Mouse (Mus musculus) intestine, embryonic 16.5 days (tissue): ENCODE results near the gene Mgat5. TPM values are rescaled to one million over a fixed set of nuclear protein-coding genes. Genes with fewer than 3 reads are reported as not detected.

Source experiments
- ATAC-seq: fragments of 200-750 bp; cut with Nextera tagmentation; 2 replicates; pipeline ENCODE4 v1.8.0; 2017; ENCODE audit warnings: moderate TSS enrichment, moderate library complexity
- H3K27ac ChIP-seq: fragments of 300-500 bp; sonication (generic); 2 replicates; pipeline ENCODE4 v1.5.1; 2014; ENCODE audit warnings: mild to moderate bottlenecking, low read length
- H3K27me3 ChIP-seq: fragments of 300-500 bp; sonication (generic); replicated peaks from 2 replicates; pipeline ENCODE4 v1.6.1; 2014; ENCODE audit warnings: low read length, control low read depth, mixed read lengths; ENCODE audit not compliant: control insufficient read depth, insufficient read depth
- H3K36me3 ChIP-seq: fragments of 300-500 bp; sonication (generic); 2 replicates; pipeline ENCODE4 v1.6.1; 2014; ENCODE audit warnings: low read length, control low read depth; ENCODE audit not compliant: control insufficient read depth, insufficient read depth
- H3K4me1 ChIP-seq: fragments of 300-500 bp; sonication (generic); 2 replicates; pipeline ENCODE4 v1.6.1; 2014; ENCODE audit warnings: low read length, control low read depth, mixed read lengths; ENCODE audit not compliant: control insufficient read depth, insufficient read depth
- H3K4me2 ChIP-seq: fragments of 300-500 bp; sonication (generic); 2 replicates; pipeline ENCODE4 v1.6.1; 2014; ENCODE audit warnings: low read depth, low read length, control low read depth
- H3K4me3 ChIP-seq: fragments of 300-500 bp; sonication (generic); 2 replicates; pipeline ENCODE4 v1.5.1; 2014; ENCODE audit warnings: mild to moderate bottlenecking, low read length
- H3K9ac ChIP-seq: fragments of 300-500 bp; sonication (generic); 2 replicates; pipeline ENCODE4 v1.6.1; 2014; ENCODE audit warnings: low read depth, low read length
- H3K9me3 ChIP-seq: fragments of 300-500 bp; sonication (generic); 2 replicates; pipeline ENCODE4 v1.6.1; 2016; ENCODE audit warnings: low read length, control low read depth; ENCODE audit not compliant: control insufficient read depth
- WGBS: fragments of 180-500 bp; shearing (Covaris S2); extraction: QIAGEN DNeasy Blood & Tissue Kit; methylation state at CpG from one replicate; pipeline ENCODE4 v1.1.7; 2014; 5-methylcytosine and 5-hydroxymethylcytosine counted together
- polyA plus RNA-seq: library from polyadenylated mRNA; unstranded; fragments of >200 nt; fragmentation: Nextera tagmentation; extraction: Ambion mirVana; gene quantifications from 2 replicates; pipeline ENCODE4 v1.2.1, GENCODE M21; 2015

Mgat5 gene
- polyA plus RNA-seq, 1 experiment from 2014 or later: 5.9 TPM

- H3K9ac ChIP-seq: no peak overlapping the region
- peak; percentile 57 for ATAC-seq
- H3K4me1 ChIP-seq: peaks cover 3% of the 10 kb centered on the region; the same call in 1 of the 2 replicates
- no peaks in the 10 kb centered on the region for H3K9me3 ChIP-seq
- no peaks in the 10 kb centered on the region for H3K27me3 ChIP-seq
- H3K36me3 ChIP-seq: no peaks in the 10 kb centered on the region
- no peak overlapping the region for H3K4me3 ChIP-seq
- WGBS: 42% methylated on average over 5 of the region's 5 CpGs
- no peak overlapping the region for H3K27ac ChIP-seq
- no peak overlapping the region for H3K4me2 ChIP-seq
Observed at GRCm38 (mm10) chr1:127409512-127409911, 204.7 kb downstream of the Mgat5 start.

GRCm38 (mm10) chr1:127414500-127414899 is 209.7 kb downstream of the Mgat5 start:
- H3K4me2 ChIP-seq: no peak overlapping the region
- no peaks in the 10 kb centered on the region for H3K9me3 ChIP-seq
- H3K4me1 ChIP-seq: peaks cover 4% of the 10 kb centered on the region
- H3K27ac ChIP-seq: no peak overlapping the region
- H3K36me3 ChIP-seq: no peaks in the 10 kb centered on the region; the same call in 1 of the 2 replicates
- 71% methylated on average over 7 of the region's 7 CpGs for WGBS
- H3K27me3 ChIP-seq: no peaks in the 10 kb centered on the region
- no peak overlapping the region for H3K9ac ChIP-seq
- ATAC-seq: no peak
- H3K4me3 ChIP-seq: no peak overlapping the region

GRCm38 (mm10) chr1:127415896-127416295 is 211.1 kb downstream of the Mgat5 start:
- Histone ChIP-seq H3K4me3 (no peak overlapping the region), H3K36me3 (no peaks in the 10 kb centered on the region; the same call in 1 of the 2 replicates), H3K9me3 (no peaks in the 10 kb centered on the region), H3K9ac (no peak overlapping the region), H3K4me1 (peaks cover 8% of the 10 kb centered on the region; the same call in 1 of the 2 replicates), H3K27ac (no peak overlapping the region), H3K4me2 (no peak overlapping the region), H3K27me3 (no peaks in the 10 kb centered on the region)
- no peak for ATAC-seq
- 84% methylated on average over 1 of the region's 1 CpGs for WGBS

GRCm38 (mm10) chr1:127416971-127417370 is 212.2 kb downstream of the Mgat5 start:
- H3K27me3 ChIP-seq: no peaks in the 10 kb centered on the region
- H3K4me3 ChIP-seq: no peak overlapping the region
- ATAC-seq: no peak
- H3K9ac ChIP-seq: no peak overlapping the region
- 76% methylated on average over 1 of the region's 1 CpGs for WGBS
- H3K4me1 ChIP-seq: peaks cover 10% of the 10 kb centered on the region; the same call in 1 of the 2 replicates
- H3K9me3 ChIP-seq: no peaks in the 10 kb centered on the region
- H3K27ac ChIP-seq: no peak overlapping the region
- no peak overlapping the region for H3K4me2 ChIP-seq
- no peaks in the 10 kb centered on the region; the same call in 1 of the 2 replicates for H3K36me3 ChIP-seq

- no peak overlapping the region for H3K27ac ChIP-seq
- no peaks in the 10 kb centered on the region for H3K27me3 ChIP-seq
- H3K9me3 ChIP-seq: no peaks in the 10 kb centered on the region
- peaks cover 10% of the 10 kb centered on the region; the same call in 1 of the 2 replicates for H3K4me1 ChIP-seq
- no peak overlapping the region for H3K4me3 ChIP-seq
- H3K36me3 ChIP-seq: no peaks in the 10 kb centered on the region; the same call in 1 of the 2 replicates
- peak; percentile 32 for ATAC-seq
- H3K9ac ChIP-seq: no peak overlapping the region
- 77% methylated on average over 4 of the region's 4 CpGs for WGBS
- H3K4me2 ChIP-seq: no peak overlapping the region
Observed at GRCm38 (mm10) chr1:127418916-127419575, 214.2 kb downstream of the Mgat5 start.

- Histone ChIP-seq H3K9ac (no peak overlapping the region), H3K4me2 (no peak overlapping the region), H3K9me3 (no peaks in the 10 kb centered on the region), H3K27me3 (no peaks in the 10 kb centered on the region), H3K4me3 (no peak overlapping the region), H3K27ac (no peak overlapping the region), H3K4me1 (peaks cover 10% of the 10 kb centered on the region; the same call in 1 of the 2 replicates), H3K36me3 (no peaks in the 10 kb centered on the region; the same call in 1 of the 2 replicates)
- ATAC-seq: 0 out of 2 replicates have a peak, but pooled peaks have one; percentile 45
- WGBS: 59% methylated on average over 7 of the region's 7 CpGs
Observed at GRCm38 (mm10) chr1:127419581-127419980, 214.8 kb downstream of the Mgat5 start.

GRCm38 (mm10) chr1:127420383-127420782 is 215.6 kb downstream of the Mgat5 start:
- peak overlapping the region; percentile 60; the same call in 1 of the 2 replicates for H3K27ac ChIP-seq
- no peak overlapping the region for H3K4me3 ChIP-seq
- WGBS: 53% methylated on average over 13 of the region's 13 CpGs
- no peak overlapping the region for H3K4me2 ChIP-seq
- ATAC-seq: peak; percentile 57
- H3K9me3 ChIP-seq: no peaks in the 10 kb centered on the region
- H3K4me1 ChIP-seq: peaks cover 15% of the 10 kb centered on the region
- no peaks in the 10 kb centered on the region for H3K36me3 ChIP-seq
- no peak overlapping the region for H3K9ac ChIP-seq
- H3K27me3 ChIP-seq: no peaks in the 10 kb centered on the region

- H3K4me2 ChIP-seq: no peak overlapping the region
Observed at GRCm38 (mm10) chr1:127420795-127421194, 216.0 kb downstream of the Mgat5 start.

GRCm38 (mm10) chr1:127422565-127422964 is 217.8 kb downstream of the Mgat5 start:
- no peak for ATAC-seq
- no peaks in the 10 kb centered on the region for H3K36me3 ChIP-seq
- no peaks in the 10 kb centered on the region for H3K27me3 ChIP-seq
- 61% methylated on average over 4 of the region's 4 CpGs for WGBS
- no peak overlapping the region for H3K27ac ChIP-seq
- H3K9me3 ChIP-seq: no peaks in the 10 kb centered on the region
- peaks cover 15% of the 10 kb centered on the region for H3K4me1 ChIP-seq
- H3K4me3 ChIP-seq: no peak overlapping the region
- no peak overlapping the region for H3K4me2 ChIP-seq
- H3K9ac ChIP-seq: no peak overlapping the region

More at GRCm38 (mm10) chr1:127420795-127421194, 216.0 kb downstream of the Mgat5 start:
- H3K9ac ChIP-seq: no peak overlapping the region
- H3K4me1 ChIP-seq: peaks cover 15% of the 10 kb centered on the region
- no peaks in the 10 kb centered on the region for H3K36me3 ChIP-seq
- H3K4me3 ChIP-seq: no peak overlapping the region
- WGBS: 76% methylated on average over 15 of the region's 15 CpGs
- peak; percentile 65 for ATAC-seq
- H3K27ac ChIP-seq: peak overlapping the region; percentile 60; the same call in 1 of the 2 replicates
- no peaks in the 10 kb centered on the region for H3K27me3 ChIP-seq
- no peaks in the 10 kb centered on the region for H3K9me3 ChIP-seq
